Mouse (Mus musculus): Measurements from ENCODE around the gene Ston2.
"Not testable (repeated sequence)": the region's sequence is repeated elsewhere in the genome, so short reads cannot be mapped to it uniquely, and the experiment has no call there.

The Ston2 gene

DNA sequence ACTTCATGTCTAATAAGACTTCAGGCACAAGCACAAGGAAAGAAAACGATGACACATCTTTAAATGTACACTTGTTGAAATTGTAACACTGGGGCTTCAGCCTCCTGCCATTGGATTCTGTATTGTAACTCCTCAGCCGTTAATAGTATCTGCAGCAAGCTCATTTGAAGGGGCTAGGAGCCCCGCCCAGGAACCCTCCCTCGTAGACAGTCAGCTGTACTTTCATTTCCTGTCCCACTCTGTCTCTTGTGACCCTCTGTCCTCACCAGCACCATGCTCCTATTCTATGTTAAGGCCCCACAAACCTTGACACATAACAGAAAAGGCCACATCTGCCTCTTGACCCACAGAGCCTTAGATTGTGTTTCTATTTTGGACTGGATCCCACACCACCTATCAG lies 3.6 kb upstream of the Ston2 start:
- no peak for DNase-seq (ENCODE audit: inconsistent age in 2 of 2, low spot score in 1 of 2)

DNA sequence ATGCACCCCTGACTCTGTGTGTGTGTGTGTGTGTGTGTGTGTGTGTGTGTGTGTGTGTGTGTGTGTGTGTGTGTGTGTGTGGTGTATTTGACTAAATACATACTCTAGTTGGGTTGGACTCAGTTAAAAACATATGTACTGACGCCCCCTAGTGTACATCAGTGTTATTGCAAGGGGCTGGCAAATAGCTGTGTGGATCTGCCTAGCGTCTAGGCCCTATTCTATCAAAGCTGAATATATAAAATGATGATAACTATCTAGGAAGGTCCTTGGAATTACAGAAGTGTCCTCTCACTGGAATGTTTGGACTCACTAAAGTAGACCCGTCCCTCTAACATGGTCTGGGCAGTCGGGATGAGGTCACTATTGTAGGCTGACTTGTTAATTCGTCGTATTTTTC lies 1.6 kb upstream of the Ston2 start:
- peak; percentile 49 to 87 for DNase-seq (ENCODE audit: inconsistent age in 2 of 2, low spot score in 1 of 2)

DNA sequence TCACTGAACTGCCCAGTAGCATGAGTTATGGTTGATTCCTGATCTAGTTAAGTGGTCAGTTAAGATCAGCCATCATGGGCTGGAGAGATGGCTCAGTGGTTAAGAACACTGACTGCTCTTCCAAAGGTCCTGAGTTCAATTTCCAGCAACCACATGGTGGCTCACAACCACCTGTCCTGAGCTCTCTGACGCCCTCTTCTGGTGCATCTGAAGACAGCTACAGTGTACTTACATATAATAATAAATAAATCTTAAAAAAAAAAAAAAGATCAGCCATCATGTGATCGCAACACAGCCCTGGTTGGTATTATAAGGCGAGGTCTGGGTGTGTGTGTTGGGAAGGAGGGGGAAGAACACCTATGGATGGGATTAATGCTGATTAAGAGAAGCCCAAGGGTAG lies 259 bp upstream of the Ston2 start:
- not testable (repeated sequence) for DNase-seq (ENCODE audit: inconsistent age in 2 of 2, low spot score in 1 of 2)

DNA sequence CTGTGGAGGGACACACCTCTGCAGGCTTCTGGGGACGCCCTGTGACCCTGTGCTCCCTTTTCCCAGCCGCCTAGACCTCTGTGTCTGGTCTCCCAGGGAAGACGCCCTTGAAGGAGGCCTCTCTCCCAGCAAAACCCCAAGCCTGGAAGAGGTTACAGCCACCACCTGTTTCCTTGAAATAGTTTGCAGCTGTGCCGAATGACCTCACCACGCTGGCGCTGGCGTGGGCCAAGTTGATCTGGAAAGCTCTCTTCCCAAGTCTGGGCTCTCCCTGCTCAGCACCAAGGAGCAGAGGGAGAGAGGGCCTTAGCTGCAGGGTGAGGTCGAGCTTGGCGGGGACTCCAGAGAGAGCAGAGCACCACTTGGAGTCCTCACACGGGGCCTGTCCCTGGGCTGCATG lies 1.8 kb downstream of the Ston2 start:
- DNase-seq (ENCODE audit: inconsistent age in 2 of 2, low spot score in 1 of 2): peak in 1 of 2 experiments; percentile 44

DNA sequence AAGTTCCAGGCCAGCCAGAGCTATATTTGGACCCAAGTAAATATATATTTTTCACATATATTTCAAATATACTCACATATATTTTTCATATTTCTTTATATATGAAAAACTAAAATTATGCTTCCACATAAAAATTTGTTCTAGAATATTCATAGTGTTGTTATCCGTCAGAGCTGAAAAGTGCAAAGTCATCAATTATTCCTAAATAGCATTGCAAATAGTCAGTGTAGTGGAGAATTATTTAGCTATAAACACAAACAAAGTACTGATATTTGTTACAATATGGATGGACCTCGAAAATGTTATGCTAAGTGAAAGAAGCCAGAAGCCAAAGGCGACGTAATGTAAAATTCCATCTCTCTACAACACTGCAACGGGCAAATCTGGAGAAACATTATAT lies 6.8 kb downstream of the Ston2 start:
- DNase-seq (ENCODE audit: inconsistent age in 2 of 2, low spot score in 1 of 2): no peak

DNA sequence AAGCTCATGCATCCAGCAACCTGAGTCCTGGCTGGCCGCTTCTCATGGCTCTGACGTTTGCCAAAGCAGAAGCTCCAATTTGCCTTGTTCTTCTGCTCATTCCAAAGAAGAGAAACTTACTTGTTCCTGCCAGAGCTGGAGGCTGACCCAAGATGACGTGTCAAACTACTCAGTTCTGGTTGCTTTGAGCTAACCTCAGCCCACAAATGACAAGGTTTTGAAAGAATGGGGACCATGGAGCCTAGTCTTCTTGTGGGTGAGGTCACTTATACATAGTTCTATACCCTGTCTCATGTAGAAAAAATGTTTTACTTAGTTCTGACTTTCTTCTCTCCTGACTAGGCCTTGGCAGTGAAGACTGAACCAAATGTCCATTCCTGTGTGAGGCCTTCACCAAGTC lies 7.7 kb downstream of the Ston2 start:
- peak in 1 of 2 experiments; percentile 20 for DNase-seq (ENCODE audit: inconsistent age in 2 of 2, low spot score in 1 of 2)

DNA sequence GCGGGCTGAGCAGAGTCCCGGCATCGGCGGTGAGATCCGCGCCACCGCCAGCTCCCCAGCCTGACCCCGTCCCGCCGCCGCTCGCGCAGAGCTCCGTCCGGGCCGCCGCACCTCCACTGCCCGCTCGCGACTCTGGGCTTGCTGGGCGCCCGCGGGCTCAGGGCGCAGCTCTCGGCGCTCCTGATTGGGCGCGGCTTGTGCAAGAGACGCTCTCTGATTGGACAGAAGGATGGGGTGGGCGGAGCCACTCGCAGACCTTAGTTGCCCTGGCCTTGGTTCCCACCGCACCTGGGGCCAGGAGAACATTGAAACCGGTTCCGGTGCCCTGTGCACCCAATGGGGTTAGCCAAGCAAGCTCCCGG lies 9.2 kb downstream of the Ston2 start:
- DNase-seq (ENCODE audit: inconsistent age in 2 of 2, low spot score in 1 of 2): peak; percentile 81 to 94

DNA sequence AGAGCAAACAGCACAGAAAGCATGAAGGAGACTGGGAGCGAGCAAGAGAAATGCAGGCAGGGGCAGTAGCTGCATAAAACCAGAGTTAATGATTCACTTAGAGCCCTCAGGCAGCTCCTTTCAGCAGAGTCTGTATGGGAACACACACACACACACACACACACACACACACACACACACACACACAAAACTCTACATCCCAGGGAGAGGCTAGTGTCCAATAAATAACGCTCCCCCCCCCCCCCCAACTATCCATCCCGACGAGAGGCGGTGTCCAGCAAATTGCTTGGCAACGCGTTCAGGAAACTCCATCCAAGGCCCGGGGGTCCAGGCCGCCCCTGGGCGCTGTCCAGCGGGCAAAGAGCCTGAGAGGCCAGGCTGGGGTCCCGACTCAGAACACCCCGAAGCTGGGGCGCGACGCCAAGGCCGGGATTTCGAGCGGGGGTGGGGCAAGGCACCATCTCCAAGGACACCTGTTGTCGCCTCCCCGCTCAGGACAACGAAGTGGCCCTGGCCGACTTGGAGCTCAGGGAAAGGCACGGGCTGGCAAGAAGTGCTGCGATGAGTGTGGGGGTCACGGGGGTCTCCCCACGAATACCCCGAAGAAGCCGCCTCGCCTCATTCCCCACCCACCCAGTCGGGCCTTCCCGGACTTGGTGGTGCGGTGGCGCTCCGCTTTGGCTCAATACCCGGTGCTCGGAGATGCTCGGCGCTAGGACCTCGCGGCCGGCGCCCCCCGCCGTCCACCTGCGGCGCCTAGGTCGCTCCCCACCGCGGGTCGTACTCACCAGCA lies 9.8 kb downstream of the Ston2 start:
- DNase-seq (ENCODE audit: inconsistent age in 2 of 2, low spot score in 1 of 2): peak; percentile 54 to 89

DNA sequence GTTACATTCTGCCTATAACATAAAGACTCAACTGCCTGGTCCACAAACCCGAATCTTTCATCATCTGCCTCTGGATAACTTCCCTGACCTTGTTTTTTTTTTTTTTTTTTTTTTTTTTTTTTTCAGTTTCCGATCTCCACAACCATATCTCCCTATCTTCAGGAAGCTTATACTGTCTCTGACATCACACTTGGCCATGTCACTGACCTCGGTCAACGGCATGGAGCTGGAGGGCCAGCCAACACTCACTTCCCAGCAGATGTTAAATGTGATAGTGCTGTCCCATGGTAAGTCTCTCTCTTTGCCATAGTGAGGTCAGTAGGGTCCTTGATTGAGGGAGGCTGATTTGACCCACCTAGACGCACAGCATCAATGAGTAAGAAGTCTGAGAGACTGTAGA lies 11.8 kb downstream of the Ston2 start:
- no peak for DNase-seq (ENCODE audit: inconsistent age in 2 of 2, low spot score in 1 of 2)

DNA sequence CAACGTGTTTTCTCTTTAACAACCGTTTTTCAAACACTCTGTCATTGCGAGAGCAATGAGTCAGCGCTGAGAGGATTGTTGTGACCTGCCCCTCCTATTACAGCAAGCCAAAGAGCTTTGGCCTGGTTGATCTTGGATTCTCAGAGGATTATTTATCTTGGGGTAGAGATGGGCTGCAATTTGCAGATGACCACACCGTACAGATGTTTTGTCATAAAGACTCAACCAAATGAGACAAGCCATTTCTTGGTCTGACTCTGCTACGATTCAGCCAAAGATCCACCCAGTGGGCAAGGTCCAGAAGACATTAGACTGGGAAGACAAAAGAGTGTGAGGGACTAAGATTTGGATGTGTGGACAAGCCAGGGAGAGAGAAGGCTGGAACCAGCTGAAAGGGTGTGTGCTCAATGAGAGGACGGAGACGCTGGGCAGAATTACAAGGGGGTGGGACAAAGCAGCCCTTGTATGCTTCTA lies 13.3 kb downstream of the Ston2 start:
- peak in 1 of 2 experiments; percentile 64 for DNase-seq (ENCODE audit: inconsistent age in 2 of 2, low spot score in 1 of 2)

DNA sequence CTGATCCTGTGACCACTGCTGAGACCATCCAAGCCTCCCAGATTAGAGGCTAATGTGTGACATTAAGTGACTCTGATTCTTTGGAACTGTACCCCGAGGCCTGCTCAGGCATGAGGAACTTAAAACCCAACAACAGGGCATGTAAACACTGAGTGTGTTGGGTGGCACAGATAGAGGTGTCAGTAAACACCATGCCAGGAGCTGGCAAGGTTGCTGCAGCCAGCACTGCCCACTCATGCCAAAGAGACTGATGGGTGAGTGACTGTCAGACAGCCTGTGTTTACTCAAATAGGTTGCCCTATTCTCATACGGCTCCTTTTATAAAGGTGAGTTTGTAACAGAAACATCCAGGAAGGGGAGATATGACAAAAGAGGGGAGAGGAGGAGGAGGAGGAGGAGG lies 19.3 kb downstream of the Ston2 start:
- no peak for DNase-seq (ENCODE audit: inconsistent age in 2 of 2, low spot score in 1 of 2)

DNA sequence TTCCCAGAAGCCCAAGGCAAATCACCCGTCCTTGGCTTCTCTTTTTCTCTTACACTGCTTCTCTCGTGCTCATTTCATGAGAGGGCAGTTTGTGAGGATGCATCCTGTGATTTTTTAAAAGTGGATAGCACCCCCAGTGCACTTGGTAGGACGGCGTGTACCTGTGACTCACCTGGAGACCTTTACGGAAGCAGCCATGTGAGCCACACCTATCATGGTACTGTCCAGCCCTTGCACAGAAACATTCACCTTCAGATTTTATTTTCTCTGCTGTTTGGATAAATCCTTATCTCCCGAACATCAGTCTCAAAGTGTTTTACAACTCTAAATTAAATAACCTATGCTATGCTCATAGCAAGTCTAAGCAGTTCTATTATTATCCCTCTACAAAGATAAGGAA lies 20.0 kb downstream of the Ston2 start:
- no peak for DNase-seq (ENCODE audit: inconsistent age in 2 of 2, low spot score in 1 of 2)

DNA sequence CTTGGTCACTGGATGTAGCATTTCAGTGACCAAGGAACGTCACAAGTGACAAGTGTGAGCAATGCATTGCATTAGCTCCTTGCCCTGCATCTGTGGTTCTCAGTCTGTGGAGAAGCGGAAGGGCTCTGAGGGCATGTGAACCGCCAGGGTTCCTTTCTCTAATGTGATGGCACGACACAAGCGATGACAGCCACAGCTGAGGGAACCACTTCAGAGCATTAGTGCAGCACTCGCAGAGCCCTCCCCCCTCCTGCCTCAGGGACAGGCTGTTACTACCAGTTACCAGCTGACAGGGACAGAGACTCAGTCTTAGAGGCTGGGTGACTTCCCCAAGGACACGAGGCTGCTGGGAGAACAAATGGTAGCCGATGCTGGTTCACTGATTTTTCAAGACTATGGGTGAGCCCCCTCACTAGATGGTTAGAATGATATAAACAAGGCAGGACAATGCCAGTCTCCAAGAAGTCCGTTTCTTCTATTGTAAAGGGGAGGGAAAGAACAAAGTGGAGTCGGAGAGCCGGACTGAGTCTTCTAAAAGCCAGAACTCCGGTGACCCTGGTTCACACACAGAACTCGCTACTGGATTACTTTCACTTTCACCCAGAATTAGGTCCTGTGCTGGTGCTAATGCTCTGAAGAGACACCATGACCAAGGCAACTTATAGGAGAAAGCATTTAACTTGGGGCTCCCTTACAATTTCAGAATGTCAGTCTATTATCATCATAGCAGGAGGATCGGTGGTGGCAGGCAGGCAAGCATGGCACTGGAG lies 21.7 kb downstream of the Ston2 start:
- peak; percentile 69 to 90 for DNase-seq (ENCODE audit: inconsistent age in 2 of 2, low spot score in 1 of 2)

DNA sequence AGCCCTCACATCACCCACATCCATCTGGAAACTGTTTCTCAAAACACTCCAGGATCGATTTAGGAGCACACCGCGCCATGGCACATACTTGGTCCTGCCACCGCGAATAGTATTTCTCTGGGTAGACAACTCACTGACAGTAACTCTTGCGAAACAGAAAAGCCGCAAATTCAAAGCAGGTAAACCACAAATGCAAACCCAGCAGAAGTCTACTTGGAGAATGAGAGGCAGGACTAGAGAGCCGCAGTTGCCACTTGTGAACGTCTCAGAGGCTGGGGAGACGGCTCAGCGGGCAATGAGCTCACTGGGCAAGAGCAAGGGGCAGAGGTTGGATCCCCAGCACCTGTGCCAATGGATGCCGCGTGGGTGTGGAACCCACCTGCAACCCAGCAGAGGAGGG lies 22.7 kb downstream of the Ston2 start:
- DNase-seq (ENCODE audit: inconsistent age in 2 of 2, low spot score in 1 of 2): no peak

DNA sequence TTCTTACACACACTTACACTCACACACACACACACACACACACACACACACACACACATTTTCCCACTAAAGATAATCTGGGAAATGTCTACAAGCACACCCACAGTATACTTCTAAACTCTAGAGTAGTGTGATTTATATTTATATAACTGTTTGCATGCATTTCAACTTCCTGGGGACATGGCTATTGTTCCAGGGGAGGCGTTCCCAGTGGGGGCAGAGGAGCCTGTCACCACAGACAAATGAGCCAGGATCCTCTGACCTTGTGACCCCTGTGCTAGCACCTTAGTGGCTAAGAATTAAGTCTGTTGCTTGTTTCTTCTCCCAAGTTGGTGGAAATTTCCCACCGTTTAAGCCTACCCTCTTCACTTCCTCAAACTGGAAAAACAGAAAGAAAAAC lies 23.1 kb downstream of the Ston2 start:
- peak in 1 of 2 experiments; percentile 44 for DNase-seq (ENCODE audit: inconsistent age in 2 of 2, low spot score in 1 of 2)

DNA sequence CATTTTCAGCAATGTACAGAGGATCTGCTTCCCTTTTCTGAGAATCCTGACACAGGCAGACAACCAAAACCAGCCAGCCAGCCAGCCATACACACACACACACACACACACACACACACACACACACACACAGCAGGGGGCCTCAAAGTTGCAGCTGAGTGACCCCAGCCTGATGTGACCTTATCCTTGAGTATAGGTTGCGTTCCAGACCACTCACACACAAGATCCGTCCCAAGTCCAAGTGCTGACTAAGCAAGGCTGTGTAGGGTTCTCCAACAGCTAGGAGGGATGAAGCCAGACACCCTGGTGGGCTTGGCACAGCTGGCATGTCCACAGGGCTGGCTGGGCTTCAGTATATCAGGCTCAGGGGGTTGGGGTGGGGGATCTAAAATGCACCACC lies 23.7 kb downstream of the Ston2 start:
- no peak for DNase-seq (ENCODE audit: inconsistent age in 2 of 2, low spot score in 1 of 2)

DNA sequence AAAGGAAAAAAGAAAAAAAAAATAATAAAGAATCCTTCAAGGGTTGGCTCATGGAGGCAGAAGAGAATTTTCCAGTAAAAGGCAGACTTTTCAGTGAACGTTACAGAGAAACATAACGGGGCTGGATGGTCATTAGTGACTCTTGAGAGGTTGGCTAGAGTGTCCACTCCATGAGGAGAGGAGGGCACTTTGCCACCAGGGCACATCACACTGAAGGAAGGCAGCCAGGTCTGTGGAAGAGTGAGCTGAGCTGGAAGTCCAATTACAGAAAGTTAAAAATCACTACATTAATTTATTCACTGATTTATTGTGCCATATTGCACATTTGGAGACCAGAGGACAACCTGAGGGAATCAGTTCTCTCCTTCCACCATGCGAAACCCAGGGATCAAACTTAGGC lies 28.4 kb downstream of the Ston2 start:
- no peak for DNase-seq (ENCODE audit: inconsistent age in 2 of 2, low spot score in 1 of 2)

DNA sequence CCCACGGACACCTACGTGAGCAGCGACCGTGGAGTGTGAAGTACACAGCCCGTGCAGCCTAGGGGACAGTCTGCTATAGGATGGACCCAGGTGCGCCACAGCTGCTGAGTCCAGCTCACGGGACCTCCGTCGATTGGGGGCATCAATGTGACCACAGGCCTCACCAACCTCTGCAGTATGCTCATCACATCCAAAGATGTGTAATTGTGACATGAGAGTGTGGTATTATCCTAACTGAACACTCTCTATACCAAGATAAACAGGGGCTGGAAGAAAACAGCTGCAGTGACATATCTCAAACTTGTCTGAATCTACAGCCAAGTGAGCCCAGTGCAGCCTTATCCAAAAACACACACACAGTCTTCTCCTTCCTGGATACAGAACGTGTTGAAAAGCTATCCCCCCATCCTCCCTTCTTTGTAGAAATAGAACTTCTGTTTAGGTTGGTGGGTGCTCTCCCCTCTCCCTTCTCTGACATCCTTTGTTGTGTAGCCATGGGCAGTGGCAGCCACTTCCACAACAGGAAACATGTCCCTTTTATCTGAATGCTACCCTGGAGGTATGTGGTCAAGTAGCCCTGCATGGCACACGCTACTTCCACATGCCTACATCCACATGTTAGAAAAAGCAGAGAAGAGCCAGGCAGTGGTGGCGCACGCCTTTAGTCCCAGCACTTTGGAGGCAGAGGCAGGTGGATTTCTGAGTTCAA lies 30.2 kb downstream of the Ston2 start:
- no peak for DNase-seq (ENCODE audit: inconsistent age in 2 of 2, low spot score in 1 of 2)

DNA sequence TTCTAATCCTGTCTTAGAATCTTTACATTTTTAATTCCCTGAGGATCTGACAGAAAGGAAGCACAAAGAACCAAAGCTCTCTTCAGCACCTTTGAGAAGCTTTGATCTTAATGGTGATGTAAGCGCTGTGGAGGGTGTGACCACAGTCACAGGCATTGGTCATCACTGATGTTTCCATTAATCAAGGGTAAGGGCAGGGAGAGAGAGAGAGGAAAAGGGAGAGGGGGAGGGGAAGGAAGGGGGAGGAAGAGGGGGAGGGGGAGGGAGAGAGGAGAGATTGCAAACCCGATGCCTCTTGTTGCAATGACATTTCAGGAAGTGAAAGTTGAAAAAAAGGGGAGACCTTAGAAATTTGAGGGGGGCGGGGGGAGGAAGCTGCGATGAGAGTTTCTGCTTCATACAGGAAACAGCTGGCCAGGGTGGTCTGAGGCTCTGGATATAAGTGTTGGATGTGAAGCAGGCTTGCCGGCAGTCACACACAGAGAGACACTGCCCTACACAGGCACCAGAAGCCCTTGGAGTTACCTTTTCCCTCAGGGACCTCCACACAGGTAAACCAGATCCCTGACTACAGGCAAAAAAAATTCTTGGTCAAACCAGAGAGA lies 31.5 kb downstream of the Ston2 start:
- DNase-seq (ENCODE audit: inconsistent age in 2 of 2, low spot score in 1 of 2): no peak

DNA sequence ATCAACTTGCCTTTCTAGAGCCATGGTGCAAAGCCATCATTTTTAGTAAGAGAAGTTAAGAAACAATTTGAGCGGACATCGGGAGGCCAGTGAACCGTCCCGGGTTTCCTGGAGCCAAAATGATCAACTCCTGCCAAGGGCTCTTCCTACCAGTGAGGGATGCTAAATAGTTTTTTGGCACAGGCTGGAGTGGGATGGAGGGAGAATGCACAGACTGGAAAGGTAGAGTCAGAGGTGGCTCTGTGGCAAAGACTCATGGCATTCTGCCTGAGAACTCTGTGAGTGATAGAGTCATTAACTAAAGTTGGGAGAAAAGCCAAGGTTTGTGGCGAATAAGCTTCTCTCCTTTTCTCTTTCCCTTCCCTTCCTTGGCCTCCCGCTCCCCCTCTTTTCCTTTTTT lies 33.6 kb downstream of the Ston2 start:
- no peak for DNase-seq (ENCODE audit: inconsistent age in 2 of 2, low spot score in 1 of 2)

DNA sequence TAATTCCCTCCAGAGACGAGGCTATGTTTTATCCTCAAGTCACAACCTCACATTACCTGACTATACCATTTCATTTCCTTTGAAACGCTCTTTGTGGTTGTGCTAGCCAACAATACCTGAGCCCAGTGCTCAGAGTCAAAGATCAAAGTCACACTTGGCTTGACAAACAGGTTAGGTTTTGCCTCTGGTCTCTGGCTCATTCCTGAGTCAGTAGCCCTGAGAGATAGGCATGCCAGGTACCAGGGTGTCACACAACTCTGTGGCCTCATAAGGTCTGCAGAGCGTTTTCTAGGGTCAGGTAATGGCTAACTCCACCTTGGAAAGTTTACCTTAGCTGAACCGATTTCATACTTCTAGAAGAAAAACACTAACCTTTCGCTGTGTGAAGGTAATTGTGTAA lies 35.5 kb downstream of the Ston2 start:
- DNase-seq (ENCODE audit: inconsistent age in 2 of 2, low spot score in 1 of 2): no peak
